Mouse (Mus musculus): ENCODE measurements around the gene Bloc1s6. TPM values are rescaled to one million over a fixed set of nuclear protein-coding genes. Genes with fewer than 3 reads are reported as not detected.

Gene Bloc1s6
- polyA plus RNA-seq, 2 experiments: 38.5 to 40.6 TPM

GRCm38 (mm10) chr2:122783730-122784129, 45.4 kb downstream of the Bloc1s6 start:
- ATAC-seq (ENCODE audit: low FRiP score, low read depth): no peak
- 80% methylated on average over 2 of the region's 2 CpGs for WGBS

DNA sequence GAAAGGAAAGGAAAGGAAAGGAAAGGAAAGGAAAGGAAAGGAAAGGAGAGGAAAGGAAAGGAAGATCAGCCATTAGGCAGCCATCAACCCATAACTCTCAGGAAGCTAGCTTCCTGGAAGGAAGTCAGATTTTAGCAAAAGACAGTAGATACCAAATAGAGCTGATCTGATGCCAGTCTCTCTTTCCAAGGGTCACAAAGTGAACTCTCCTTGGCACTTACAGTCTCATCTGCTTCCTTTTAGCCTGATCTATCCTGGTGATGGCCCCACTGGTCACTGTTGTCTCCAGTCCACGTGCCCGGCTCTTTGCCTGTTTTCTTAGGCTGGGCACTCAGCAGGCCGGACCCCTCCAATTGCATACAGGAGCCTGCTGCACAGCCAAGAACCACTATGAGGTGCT, 46.4 kb downstream of the Bloc1s6 start:
- TF ChIP-seq POLR2A (IDR thresholded peaks at IDR 0.05; ENCODE audit: borderline replicate concordance, extremely low read depth, insufficient read depth, insufficient read length): no peak
- Histone ChIP-seq H3K4me3 (replicated peaks; ENCODE audit: low read length) (no peak overlapping the region), H3K36me3 (ENCODE audit: control insufficient read depth, insufficient read depth, low read length) (no peaks in the 10 kb centered on the region), H3K4me1 (ENCODE audit: control insufficient read depth, insufficient read depth, low read length) (no peaks in the 10 kb centered on the region), H3K27ac (replicated peaks; ENCODE audit: low read depth, low read length) (no peak overlapping the region), H3K9ac (ENCODE audit: low read depth, low read length, severe bottlenecking) (no peak overlapping the region), H3K4me2 (replicated peaks; ENCODE audit: low read depth, low read length, severe bottlenecking) (no peak overlapping the region), H3K9me3 (ENCODE audit: control insufficient read depth, low read length) (no peaks in the 10 kb centered on the region), H3K27me3 (ENCODE audit: control insufficient read depth, insufficient read depth, low read length) (no peaks in the 10 kb centered on the region)
- DNase-seq (ENCODE audit: low spot score) (no peak), ATAC-seq (ENCODE audit: low FRiP score, low read depth) (no peak)
- WGBS: 82% methylated on average over 3 of the region's 3 CpGs

More at GRCm38 (mm10) chr2:122783730-122784129, 45.4 kb downstream of the Bloc1s6 start:
- Histone ChIP-seq H3K36me3 (ENCODE audit: control insufficient read depth, insufficient read depth, low read length) (no peaks in the 10 kb centered on the region), H3K27ac (replicated peaks; ENCODE audit: low read depth, low read length) (no peak overlapping the region), H3K27me3 (ENCODE audit: control insufficient read depth, insufficient read depth, low read length) (no peaks in the 10 kb centered on the region), H3K4me2 (replicated peaks; ENCODE audit: low read depth, low read length, severe bottlenecking) (no peak overlapping the region), H3K9me3 (ENCODE audit: control insufficient read depth, low read length) (no peaks in the 10 kb centered on the region), H3K4me3 (replicated peaks; ENCODE audit: low read length) (no peak overlapping the region), H3K9ac (ENCODE audit: low read depth, low read length, severe bottlenecking) (no peak overlapping the region), H3K4me1 (ENCODE audit: control insufficient read depth, insufficient read depth, low read length) (no peaks in the 10 kb centered on the region)
- DNase-seq (ENCODE audit: low spot score): no peak
- no peak for TF ChIP-seq POLR2A (IDR thresholded peaks at IDR 0.05; ENCODE audit: borderline replicate concordance, extremely low read depth, insufficient read depth, insufficient read length)

GRCm38 (mm10) chr2:122786167-122786566, 47.9 kb downstream of the Bloc1s6 start:
- no peaks in the 10 kb centered on the region for H3K36me3 ChIP-seq (ENCODE audit: control insufficient read depth, insufficient read depth, low read length)
- no peak overlapping the region for H3K4me2 ChIP-seq (replicated peaks; ENCODE audit: low read depth, low read length, severe bottlenecking)
- no peak for ATAC-seq (ENCODE audit: low FRiP score, low read depth)
- no peaks in the 10 kb centered on the region for H3K27me3 ChIP-seq (ENCODE audit: control insufficient read depth, insufficient read depth, low read length)
- H3K4me3 ChIP-seq (replicated peaks; ENCODE audit: low read length): no peak overlapping the region
- 77% methylated on average over 2 of the region's 2 CpGs for WGBS
- H3K4me1 ChIP-seq (ENCODE audit: control insufficient read depth, insufficient read depth, low read length): no peaks in the 10 kb centered on the region
- no peak for DNase-seq (ENCODE audit: low spot score)
- no peak overlapping the region for H3K9ac ChIP-seq (ENCODE audit: low read depth, low read length, severe bottlenecking)
- H3K27ac ChIP-seq (replicated peaks; ENCODE audit: low read depth, low read length): no peak overlapping the region
- TF ChIP-seq POLR2A (IDR thresholded peaks at IDR 0.05; ENCODE audit: borderline replicate concordance, extremely low read depth, insufficient read depth, insufficient read length): no peak
- no peaks in the 10 kb centered on the region for H3K9me3 ChIP-seq (ENCODE audit: control insufficient read depth, low read length)

GRCm38 (mm10) chr2:122789311-122789710, 51.0 kb downstream of the Bloc1s6 start:
- 72% methylated on average over 7 of the region's 7 CpGs for WGBS
- H3K9ac ChIP-seq (ENCODE audit: low read depth, low read length, severe bottlenecking): no peak overlapping the region

DNA sequence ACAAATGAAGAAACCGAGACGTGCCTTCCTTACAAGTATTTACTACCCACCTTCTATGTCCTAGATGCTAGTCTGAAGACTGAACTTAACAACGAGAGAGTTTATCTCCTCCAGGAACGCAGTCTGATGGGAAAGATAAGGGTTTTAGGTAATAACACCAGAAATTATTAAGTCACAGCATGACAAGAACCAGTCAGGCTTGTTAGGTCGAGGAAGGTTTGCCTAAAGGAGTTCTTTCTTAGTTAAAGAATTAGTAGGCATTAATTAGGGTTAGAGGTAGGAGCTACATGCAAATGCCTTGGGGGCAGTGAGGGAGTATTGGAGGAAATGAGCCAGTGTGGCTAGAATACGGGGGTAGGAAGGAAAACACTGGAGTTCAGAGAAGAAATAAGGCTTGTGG, 51.4 kb downstream of the Bloc1s6 start:
- WGBS: 53% methylated on average over 6 of the region's 6 CpGs
- ATAC-seq (ENCODE audit: low FRiP score, low read depth): no peak

More at GRCm38 (mm10) chr2:122789311-122789710, 51.0 kb downstream of the Bloc1s6 start:
- Histone ChIP-seq H3K4me1 (ENCODE audit: control insufficient read depth, insufficient read depth, low read length) (no peaks in the 10 kb centered on the region), H3K9me3 (ENCODE audit: control insufficient read depth, low read length) (no peaks in the 10 kb centered on the region), H3K4me3 (replicated peaks; ENCODE audit: low read length) (no peak overlapping the region), H3K36me3 (ENCODE audit: control insufficient read depth, insufficient read depth, low read length) (no peaks in the 10 kb centered on the region), H3K4me2 (replicated peaks; ENCODE audit: low read depth, low read length, severe bottlenecking) (no peak overlapping the region), H3K27ac (replicated peaks; ENCODE audit: low read depth, low read length) (no peak overlapping the region), H3K27me3 (ENCODE audit: control insufficient read depth, insufficient read depth, low read length) (no peaks in the 10 kb centered on the region)
- TF ChIP-seq POLR2A (IDR thresholded peaks at IDR 0.05; ENCODE audit: borderline replicate concordance, extremely low read depth, insufficient read depth, insufficient read length): no peak
- ATAC-seq (ENCODE audit: low FRiP score, low read depth) (no peak), DNase-seq (ENCODE audit: low spot score) (no peak)

More for the DNA sequence above, 51.4 kb downstream of the Bloc1s6 start:
- no peak overlapping the region for H3K4me2 ChIP-seq (replicated peaks; ENCODE audit: low read depth, low read length, severe bottlenecking)
- TF ChIP-seq POLR2A (IDR thresholded peaks at IDR 0.05; ENCODE audit: borderline replicate concordance, extremely low read depth, insufficient read depth, insufficient read length): no peak
- H3K27me3 ChIP-seq (ENCODE audit: control insufficient read depth, insufficient read depth, low read length): no peaks in the 10 kb centered on the region
- H3K4me1 ChIP-seq (ENCODE audit: control insufficient read depth, insufficient read depth, low read length): no peaks in the 10 kb centered on the region
- H3K9me3 ChIP-seq (ENCODE audit: control insufficient read depth, low read length): no peaks in the 10 kb centered on the region
- no peak overlapping the region for H3K27ac ChIP-seq (replicated peaks; ENCODE audit: low read depth, low read length)
- no peaks in the 10 kb centered on the region for H3K36me3 ChIP-seq (ENCODE audit: control insufficient read depth, insufficient read depth, low read length)
- no peak for DNase-seq (ENCODE audit: low spot score)
- no peak overlapping the region for H3K9ac ChIP-seq (ENCODE audit: low read depth, low read length, severe bottlenecking)
- H3K4me3 ChIP-seq (replicated peaks; ENCODE audit: low read length): no peak overlapping the region

Other genes with a start within 250 kb of the Bloc1s6 start
- 29.4 and 35.6 TPM in 2 replicates for gene Gatm, start 127.2 kb upstream of the Bloc1s6 start, polyA plus RNA-seq (2012; rRNA removed)
- gene Gatm, start 127.2 kb upstream of the Bloc1s6 start, polyA plus RNA-seq (2014; fragmentation: Nextera tagmentation; extraction: Ambion mirVana): 40.1 and 54.5 TPM in 2 replicates
- gene AA467197, start 101.5 kb upstream of the Bloc1s6 start, polyA plus RNA-seq (2012; rRNA removed): 0.30 and 0.55 TPM in 2 replicates
- 0.26 TPM in 1 of 2 replicates, not detected in the other for gene AA467197, start 101.5 kb upstream of the Bloc1s6 start, polyA plus RNA-seq (2014; fragmentation: Nextera tagmentation; extraction: Ambion mirVana)
- gene Slc30a4, start 35.8 kb upstream of the Bloc1s6 start, polyA plus RNA-seq (2012; rRNA removed): 13.6 and 13.8 TPM in 2 replicates
- gene Slc30a4, start 35.8 kb upstream of the Bloc1s6 start, polyA plus RNA-seq (2014; fragmentation: Nextera tagmentation; extraction: Ambion mirVana): 18.4 and 20.1 TPM in 2 replicates
- 3.6 and 4.1 TPM in 2 replicates for gene Sqor, start 26.7 kb downstream of the Bloc1s6 start, polyA plus RNA-seq (2012; rRNA removed)
- gene Sqor, start 26.7 kb downstream of the Bloc1s6 start, polyA plus RNA-seq (2014; fragmentation: Nextera tagmentation; extraction: Ambion mirVana): 5.7 and 7.7 TPM in 2 replicates

All from limb, embryonic 14.5 days (tissue).